Mouse (Mus musculus) heart, adult 2 months (tissue): ENCODE measurements around the gene Pigu.

Experiments
- CTCF ChIP-seq: fragments of 200-600 bp; IDR thresholded peaks from 2 replicates; pipeline ENCODE4 v1.8.1; 2022; ENCODE audit warnings: antibody characterized with exemption, mild to moderate bottlenecking, moderate library complexity
- POLR2A ChIP-seq: fragments of 200-500 bp; IDR thresholded peaks from 2 replicates; pipeline ENCODE4 v1.6.1; 2011; ENCODE audit warnings: mild to moderate bottlenecking, low read depth, low read length, control low read depth; ENCODE audit not compliant: insufficient read depth

DNA sequence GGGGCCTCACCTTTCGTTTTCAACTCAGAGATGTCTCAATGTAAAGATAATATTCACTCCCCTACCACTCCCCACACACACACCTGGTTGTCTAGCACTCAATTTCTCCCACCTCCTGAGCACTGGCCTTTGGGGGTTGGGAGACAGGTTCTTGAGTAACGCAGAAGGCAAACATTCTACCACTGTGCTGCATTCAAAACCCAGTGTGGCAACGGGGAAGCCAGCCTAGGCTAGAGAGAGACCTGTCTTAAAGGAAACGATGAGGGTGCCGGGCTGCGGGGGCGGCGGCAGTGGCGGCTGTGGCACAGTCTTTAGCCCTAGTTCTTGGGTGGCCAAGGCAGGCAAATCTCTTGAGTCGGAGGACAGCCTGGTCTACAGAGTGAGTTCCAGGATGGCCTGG lies 19.0 kb upstream of the Pigu start:
- TF ChIP-seq POLR2A (no peak), CTCF (no peak)
